Mouse (Mus musculus): Measurements from ENCODE around the gene Dot1l. TPM values are rescaled to one million over a fixed set of nuclear protein-coding genes. Genes with fewer than 3 reads are reported as not detected.

The Dot1l gene
- polyA plus RNA-seq, 1 experiment: 130 TPM

- TF ChIP-seq GATA1 (IDR thresholded peaks at IDR 0.05; ENCODE audit: low read length): no peak
Measured at GRCm38 (mm10) chr10:80797186-80798149, 42.5 kb downstream of the Dot1l start.

GRCm38 (mm10) chr10:80798150-80799006, 43.4 kb downstream of the Dot1l start, which contains the start of the genes Sf3a2 and Plekhj1:
TSS of gene Sf3a2 (plus strand) at chr10:80798198.
TSS of gene Plekhj1 (minus strand) at chr10:80798626.
- no peak for TF ChIP-seq GATA1 (IDR thresholded peaks at IDR 0.05; ENCODE audit: low read length)

- TF ChIP-seq GATA1 (IDR thresholded peaks at IDR 0.05; ENCODE audit: low read length): no peak
Measured at GRCm38 (mm10) chr10:80799070-80799566, 44.1 kb downstream of the Dot1l start.

GRCm38 (mm10) chr10:80802204-80802912, 47.4 kb downstream of the Dot1l start:
- no peak for TF ChIP-seq GATA1 (IDR thresholded peaks at IDR 0.05; ENCODE audit: low read length)

- no peak for TF ChIP-seq GATA1 (IDR thresholded peaks at IDR 0.05; ENCODE audit: low read length)
Measured at GRCm38 (mm10) chr10:80802996-80803395, 48.0 kb downstream of the Dot1l start.

- no peak for TF ChIP-seq GATA1 (IDR thresholded peaks at IDR 0.05; ENCODE audit: low read length)
Measured at GRCm38 (mm10) chr10:80804340-80804739, 49.3 kb downstream of the Dot1l start.

- TF ChIP-seq GATA1 (IDR thresholded peaks at IDR 0.05; ENCODE audit: low read length): no peak
Measured at GRCm38 (mm10) chr10:80804916-80805315, 49.9 kb downstream of the Dot1l start, which contains the start of gene Amh. TSS of gene Amh (plus strand) at chr10:80805243.

GRCm38 (mm10) chr10:80805322-80805721, 50.3 kb downstream of the Dot1l start:
- no peak for TF ChIP-seq GATA1 (IDR thresholded peaks at IDR 0.05; ENCODE audit: low read length)

- no peak for TF ChIP-seq GATA1 (IDR thresholded peaks at IDR 0.05; ENCODE audit: low read length)
Measured at GRCm38 (mm10) chr10:80805925-80806324, 50.9 kb downstream of the Dot1l start.

- TF ChIP-seq GATA1 (IDR thresholded peaks at IDR 0.05; ENCODE audit: low read length): no peak
Measured at GRCm38 (mm10) chr10:80806341-80807056, 51.5 kb downstream of the Dot1l start.

GRCm38 (mm10) chr10:80807057-80807627, 52.1 kb downstream of the Dot1l start:
- TF ChIP-seq GATA1 (IDR thresholded peaks at IDR 0.05; ENCODE audit: low read length): no peak

- no peak for TF ChIP-seq GATA1 (IDR thresholded peaks at IDR 0.05; ENCODE audit: low read length)
Measured at GRCm38 (mm10) chr10:80808099-80808984, 53.3 kb downstream of the Dot1l start.
